Mouse (Mus musculus) megakaryocyte, embryonic 14.5 days (primary cell): Measurements from ENCODE around the gene Mrpl43.

Source experiments
- FLI1 ChIP-seq: IDR thresholded peaks from 2 replicates; pipeline ENCODE4 v1.6.1; 2012; ENCODE audit warnings: low read length, inconsistent platforms, mixed read lengths
- GATA1 ChIP-seq: IDR thresholded peaks from 3 replicates; pipeline ENCODE4 v1.6.1; 2012; ENCODE audit warnings: mixed read lengths, low read length, inconsistent platforms, borderline replicate concordance

GRCm38 (mm10) chr19:44977148-44977547 lies 29.1 kb downstream of the Mrpl43 start:
- TF ChIP-seq GATA1 (no peak), FLI1 (no peak)
